Mouse (Mus musculus): ENCODE measurements around the gene Grik4.
"Not testable (repeated sequence)": the region's sequence is repeated elsewhere in the genome, so short reads cannot be mapped to it uniquely, and the experiment has no call there.

The Grik4 gene

GRCm38 (mm10) chr9:42793581-42793980 is 150.7 kb downstream of the Grik4 start:
- no peak for DNase-seq

- no peak for DNase-seq
These were observed 151.9 kb downstream of the Grik4 start for GRCm38 (mm10) chr9:42792381-42792780.

- DNase-seq: no peak
These were observed 152.5 kb downstream of the Grik4 start for GRCm38 (mm10) chr9:42791779-42792178.

GRCm38 (mm10) chr9:42791346-42791745 is 152.9 kb downstream of the Grik4 start:
- no peak for DNase-seq

GRCm38 (mm10) chr9:42788471-42788870 is 155.8 kb downstream of the Grik4 start:
- no peak for DNase-seq

GRCm38 (mm10) chr9:42786882-42787281 is 157.4 kb downstream of the Grik4 start:
- no peak for DNase-seq

- no peak for DNase-seq
These were observed 158.0 kb downstream of the Grik4 start for GRCm38 (mm10) chr9:42786286-42786685.

- DNase-seq: no peak
These were observed 159.0 kb downstream of the Grik4 start for GRCm38 (mm10) chr9:42785173-42785830.

- no peak for DNase-seq
These were observed 160.9 kb downstream of the Grik4 start for GRCm38 (mm10) chr9:42783248-42783903.

- DNase-seq: not testable (repeated sequence)
These were observed 165.6 kb downstream of the Grik4 start for GRCm38 (mm10) chr9:42778471-42779263.

- DNase-seq: no peak
These were observed 166.4 kb downstream of the Grik4 start for GRCm38 (mm10) chr9:42777913-42778312.

- DNase-seq: no peak
These were observed 167.5 kb downstream of the Grik4 start for GRCm38 (mm10) chr9:42776804-42777203.

GRCm38 (mm10) chr9:42764823-42765560 is 179.3 kb downstream of the Grik4 start:
- no peak for DNase-seq

GRCm38 (mm10) chr9:42758682-42759205 is 185.5 kb downstream of the Grik4 start:
- DNase-seq: no peak

GRCm38 (mm10) chr9:42757012-42757640 is 187.2 kb downstream of the Grik4 start:
- DNase-seq: no peak

GRCm38 (mm10) chr9:42754699-42755098 is 189.6 kb downstream of the Grik4 start:
- no peak for DNase-seq

- DNase-seq: no peak
These were observed 193.1 kb downstream of the Grik4 start for GRCm38 (mm10) chr9:42751160-42751559.

- no peak for DNase-seq
These were observed 194.1 kb downstream of the Grik4 start for GRCm38 (mm10) chr9:42750176-42750575.

GRCm38 (mm10) chr9:42745982-42746381 is 198.3 kb downstream of the Grik4 start:
- DNase-seq: no peak

- DNase-seq: no peak
These were observed 201.9 kb downstream of the Grik4 start for GRCm38 (mm10) chr9:42742385-42742784.

GRCm38 (mm10) chr9:42736697-42737335 is 207.5 kb downstream of the Grik4 start:
- DNase-seq: no peak

GRCm38 (mm10) chr9:42735086-42735485 is 209.2 kb downstream of the Grik4 start:
- DNase-seq: no peak

Data from right cerebral cortex, postnatal 25 days (tissue).